Mouse (Mus musculus) forebrain, embryonic 11.5 days (tissue): ENCODE measurements at regions not wholly inside any gene's neighbourhood (a gene's known extent, or its start where the extent isn't known, plus 50 kb on each side); places are given as distances from the start of the nearest gene placed in this dataset.

Experiments
- ATAC-seq: fragments of 200-750 bp; cut with Nextera tagmentation; replicated peaks from 2 replicates; pipeline ENCODE4 v1.8.0; 2017; ENCODE audit warnings: moderate TSS enrichment; ENCODE audit not compliant: low FRiP score
- DNase-seq: peaks from one replicate; pipeline ENCODE4 v3.0.0-alpha.2; 2017; ENCODE audit warnings: low spot score
- H3K27ac ChIP-seq: fragments of 300-500 bp; sonication (generic); 2 replicates; pipeline ENCODE4 v1.5.1; 2014; ENCODE audit warnings: low read depth, low read length
- H3K27me3 ChIP-seq: fragments of 300-500 bp; sonication (generic); 2 replicates; pipeline ENCODE4 v1.6.1; 2014; ENCODE audit warnings: mild to moderate bottlenecking, low read length, mixed read lengths; ENCODE audit not compliant: control insufficient read depth, insufficient read depth
- H3K36me3 ChIP-seq: fragments of 300-500 bp; sonication (generic); 2 replicates; pipeline ENCODE4 v1.6.1; 2014; ENCODE audit warnings: mild to moderate bottlenecking, low read length, moderate library complexity, mixed read lengths; ENCODE audit not compliant: control insufficient read depth, insufficient read depth
- H3K4me1 ChIP-seq: fragments of 300-500 bp; sonication (generic); replicated peaks from 2 replicates; pipeline ENCODE4 v1.6.1; 2014; ENCODE audit warnings: low read length, mixed read lengths; ENCODE audit not compliant: control insufficient read depth, insufficient read depth
- H3K4me2 ChIP-seq: fragments of 300-500 bp; sonication (generic); 2 replicates; pipeline ENCODE4 v1.6.1; 2014; ENCODE audit warnings: low read depth, mild to moderate bottlenecking, low read length, moderate library complexity, mixed read lengths; ENCODE audit not compliant: severe bottlenecking
- H3K4me3 ChIP-seq: fragments of 300-500 bp; sonication (generic); 2 replicates; pipeline ENCODE4 v1.5.1; 2014; ENCODE audit warnings: low read depth, low read length
- H3K9ac ChIP-seq: fragments of 300-500 bp; sonication (generic); 2 replicates; pipeline ENCODE4 v1.6.1; 2014; ENCODE audit warnings: low read length
- H3K9me3 ChIP-seq: fragments of 300-500 bp; sonication (generic); 2 replicates; pipeline ENCODE4 v1.6.1; 2016; ENCODE audit warnings: low read length, mixed read lengths; ENCODE audit not compliant: control insufficient read depth
- WGBS: fragments of 180-500 bp; shearing (Covaris S2); extraction: QIAGEN DNeasy Blood & Tissue Kit; methylation state at CpG from one replicate; pipeline ENCODE4 v1.1.7; 2014; 5-methylcytosine and 5-hydroxymethylcytosine counted together

DNA sequence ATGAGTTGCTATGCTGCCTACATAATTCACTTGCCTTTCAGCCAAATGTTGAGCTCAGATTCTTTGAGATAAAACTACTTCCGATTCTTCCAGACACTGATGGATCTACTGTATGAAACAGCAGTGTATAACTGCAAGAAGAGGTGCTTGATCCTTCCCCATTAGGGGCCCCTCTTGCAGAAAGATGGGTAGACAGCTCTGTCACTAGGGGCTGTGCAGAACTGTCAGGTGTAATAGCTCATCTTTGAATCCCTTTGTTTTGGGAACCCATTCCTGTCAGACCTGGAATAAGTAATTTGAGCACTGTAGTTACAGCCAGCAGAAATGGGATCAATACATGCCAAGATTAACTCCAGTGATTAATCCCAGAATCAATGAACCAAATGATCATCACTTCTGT lies 68.8 kb upstream of the Reg3g start:
- no peaks in the 10 kb centered on the region for H3K4me1 ChIP-seq
- H3K9me3 ChIP-seq = no peaks in the 10 kb centered on the region
- DNase-seq = no peak
- no peak overlapping the region for H3K9ac ChIP-seq
- H3K36me3 ChIP-seq = no peaks in the 10 kb centered on the region
- ATAC-seq = no peak
- H3K27ac ChIP-seq = no peak overlapping the region
- no peak overlapping the region for H3K4me3 ChIP-seq
- WGBS = 94% methylated on average over 1 of the region's 1 CpGs
- H3K27me3 ChIP-seq = no peaks in the 10 kb centered on the region
- no peak overlapping the region for H3K4me2 ChIP-seq

DNA sequence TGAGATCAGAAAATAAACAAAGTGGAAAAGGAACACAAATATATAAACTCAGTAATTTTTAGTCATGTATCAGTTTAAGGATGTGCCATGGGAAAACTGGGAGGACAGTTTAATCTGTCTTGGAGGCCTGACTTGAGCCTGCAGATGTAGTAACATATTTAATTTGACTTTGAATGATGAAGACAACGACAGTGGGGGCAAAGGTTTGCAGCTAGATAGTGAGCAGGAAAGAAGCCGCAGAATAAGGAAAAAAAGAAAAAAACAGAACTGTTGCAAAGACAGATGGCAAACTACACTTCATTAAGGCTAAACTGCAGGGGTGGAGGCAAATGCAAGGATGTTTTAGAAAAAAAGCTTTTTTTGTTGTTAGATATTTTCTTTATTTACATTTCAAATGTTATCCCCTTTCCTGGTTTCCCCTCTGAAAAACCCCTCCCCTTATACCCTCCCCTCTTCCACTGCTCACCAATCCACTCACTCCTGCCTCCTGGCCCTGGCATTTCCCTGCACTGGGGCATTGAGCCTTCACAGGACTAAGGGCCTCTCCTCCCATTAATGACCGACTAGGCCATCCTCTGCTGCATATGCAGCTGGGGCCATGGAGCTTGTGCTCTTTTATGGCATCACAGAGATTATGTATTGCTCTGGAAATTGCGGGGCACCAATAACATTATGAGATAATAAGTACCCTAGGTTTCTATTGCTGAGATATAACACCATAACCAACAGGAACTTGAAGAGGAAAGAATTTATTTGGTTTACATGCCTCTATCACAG lies 58.5 kb upstream of the Reg3g start:
- Histone ChIP-seq H3K36me3 (no peaks in the 10 kb centered on the region), H3K4me1 (no peaks in the 10 kb centered on the region), H3K4me2 (no peak overlapping the region), H3K9me3 (no peaks in the 10 kb centered on the region), H3K9ac (no peak overlapping the region), H3K4me3 (no peak overlapping the region), H3K27me3 (no peaks in the 10 kb centered on the region), H3K27ac (no peak overlapping the region)
- ATAC-seq (no peak), DNase-seq (no peak)
- 77% methylated on average over 4 of the region's 4 CpGs for WGBS
